Mouse (Mus musculus) cerebellum, adult (tissue): ENCODE data around the gene Atp8b5.

ENCODE experiments used
- ATAC-seq: cut with Nextera tagmentation; 2 replicates; pipeline ENCODE4 v1.9.2; 2017; ENCODE audit warnings: mild to moderate bottlenecking, moderate library complexity, mixed read lengths; ENCODE audit not compliant: insufficient number of reproducible peaks, low FRiP score, low TSS enrichment

Atp8b5 gene

DNA sequence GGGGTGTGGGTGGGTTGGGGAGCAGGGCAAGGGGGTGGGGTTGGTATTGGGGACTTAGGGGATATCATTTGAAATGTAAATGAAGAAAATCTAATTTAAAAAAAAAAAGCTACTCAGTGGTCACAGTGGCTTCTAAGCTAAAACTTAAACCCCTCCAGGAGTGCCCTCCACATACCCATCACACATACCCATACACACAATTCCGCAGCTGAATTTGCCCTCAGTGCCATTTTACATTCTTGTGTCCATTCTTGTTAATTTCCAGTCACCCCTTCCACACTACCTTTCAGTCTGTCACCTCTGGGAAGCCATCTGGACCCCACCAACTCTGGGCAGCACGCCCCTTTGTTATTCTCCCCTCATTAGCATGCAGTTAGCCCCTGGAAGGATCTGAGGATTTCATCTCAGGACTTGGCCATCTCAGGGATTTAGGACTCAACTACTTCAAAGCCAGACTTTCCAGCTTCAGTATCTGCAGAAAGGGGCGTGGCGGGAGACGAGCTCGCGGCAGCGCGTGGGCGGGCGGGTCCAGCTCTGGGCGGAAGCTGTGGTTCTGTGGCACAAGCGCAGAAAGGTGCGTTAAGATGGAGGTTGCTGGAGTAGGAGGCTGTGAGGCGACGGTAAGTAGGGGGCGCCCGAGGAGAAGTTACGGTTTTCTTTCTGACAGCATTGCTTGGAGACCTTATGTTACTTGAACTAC is at the start of gene Atp8b5:
Gene Atp8b5, plus strand, starts transcription at position 537 of the 700 bp plus-strand sequence.
- ATAC-seq, result peak; percentile 87

GRCm38 (mm10) chr4:43217997-43218396 is 49.0 kb upstream of the Atp8b5 start:
- ATAC-seq, result no peak

- no peak for ATAC-seq
Observed at GRCm38 (mm10) chr4:43231821-43232220, 35.1 kb upstream of the Atp8b5 start.

- ATAC-seq, result no peak
Observed at GRCm38 (mm10) chr4:43232985-43233384, 34.0 kb upstream of the Atp8b5 start.

- ATAC-seq, result no peak
Observed at GRCm38 (mm10) chr4:43233489-43233888, 33.5 kb upstream of the Atp8b5 start.

DNA sequence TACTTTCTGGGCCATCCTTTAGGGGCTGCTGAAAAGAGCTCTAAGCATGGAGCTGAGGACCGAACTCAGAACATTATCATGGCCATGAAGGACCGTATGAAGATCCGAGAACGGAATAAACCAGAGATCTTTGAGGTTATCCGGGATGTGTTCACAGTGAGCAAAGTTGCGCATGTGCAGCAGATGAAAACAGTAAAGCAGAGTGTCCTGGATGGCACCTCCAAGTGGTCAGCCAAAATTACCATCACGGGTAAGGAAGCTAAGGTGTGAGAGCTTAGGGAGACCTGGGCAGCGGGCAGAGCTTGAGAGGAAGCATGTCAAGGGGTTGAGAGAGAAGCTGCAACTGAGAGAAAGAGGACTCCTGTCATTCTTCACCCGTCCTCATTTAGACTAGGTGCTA is 30.1 kb upstream of the Atp8b5 start:
- ATAC-seq, result no peak

GRCm38 (mm10) chr4:43240716-43241115 is 26.2 kb upstream of the Atp8b5 start:
- no peak for ATAC-seq

- ATAC-seq, result no peak
Observed at GRCm38 (mm10) chr4:43244022-43244421, 22.9 kb upstream of the Atp8b5 start.

DNA sequence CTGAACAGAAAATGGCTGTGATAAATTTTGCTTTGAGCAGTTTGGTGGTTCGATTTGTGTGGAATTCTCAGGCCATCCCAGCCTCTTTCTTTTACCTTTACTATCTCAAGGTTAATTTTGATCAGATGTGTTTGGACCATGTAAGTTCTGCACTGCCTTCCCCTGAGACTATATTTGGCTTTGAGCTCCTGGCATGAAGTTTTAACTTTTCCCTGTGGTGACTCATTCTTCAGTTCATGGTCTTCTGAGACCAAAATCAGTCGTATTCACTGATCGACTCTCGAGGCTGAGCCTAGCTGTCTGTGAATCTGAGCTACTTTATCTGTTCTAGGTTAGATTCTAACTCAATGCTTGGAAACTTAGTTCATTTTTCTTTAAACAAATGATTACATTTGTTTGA is 21.2 kb upstream of the Atp8b5 start:
- no peak for ATAC-seq

DNA sequence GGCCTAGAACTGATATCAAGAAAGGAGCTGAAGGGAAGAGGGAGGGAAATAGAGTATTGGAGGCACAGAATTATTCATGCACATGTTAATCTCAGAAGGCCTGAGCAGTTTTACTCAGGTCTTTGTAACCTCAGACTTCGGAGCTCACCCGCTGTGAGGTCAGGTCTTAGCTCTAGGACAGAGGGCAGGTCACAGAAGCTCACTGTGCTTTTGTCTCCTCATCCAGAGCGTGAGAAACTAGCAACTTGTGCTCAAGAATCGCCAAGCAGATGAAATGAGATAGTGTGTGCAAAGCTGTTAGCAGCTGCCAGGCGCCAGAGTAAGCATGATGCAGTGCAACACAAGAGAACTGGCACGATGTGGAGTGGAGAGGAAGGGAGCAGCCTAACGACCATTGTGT is 18.9 kb upstream of the Atp8b5 start:
- no peak for ATAC-seq

- no peak for ATAC-seq
Observed at GRCm38 (mm10) chr4:43248909-43249308, 18.1 kb upstream of the Atp8b5 start.

GRCm38 (mm10) chr4:43251269-43251668 is 15.7 kb upstream of the Atp8b5 start:
- no peak for ATAC-seq

DNA sequence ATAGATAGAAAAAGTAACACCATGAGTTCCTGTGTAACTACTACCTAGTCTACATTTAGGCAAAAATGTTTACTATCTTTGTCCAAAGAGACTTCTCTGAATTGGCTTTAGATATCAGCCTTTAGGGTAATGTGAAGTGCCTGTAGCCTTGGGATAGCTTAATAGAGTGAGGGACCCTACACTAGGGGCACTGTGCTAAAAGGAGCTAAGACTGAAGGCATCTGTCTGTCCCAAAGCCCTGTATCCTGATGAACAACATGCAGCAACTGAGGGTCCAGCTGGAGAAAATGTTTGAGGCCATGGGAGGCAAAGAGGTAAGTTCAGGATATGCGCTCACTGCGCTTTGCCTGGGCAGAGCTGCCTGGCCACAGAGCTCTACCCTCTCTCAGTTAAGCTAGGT is 9.9 kb upstream of the Atp8b5 start:
- no peak for ATAC-seq

GRCm38 (mm10) chr4:43258556-43258955 is 8.4 kb upstream of the Atp8b5 start:
- no peak for ATAC-seq

GRCm38 (mm10) chr4:43259435-43259834 is 7.5 kb upstream of the Atp8b5 start:
- no peak for ATAC-seq

GRCm38 (mm10) chr4:43260096-43260495 is 6.9 kb upstream of the Atp8b5 start:
- ATAC-seq, result no peak

- no peak for ATAC-seq
Observed at GRCm38 (mm10) chr4:43262821-43263220, 4.1 kb upstream of the Atp8b5 start.

DNA sequence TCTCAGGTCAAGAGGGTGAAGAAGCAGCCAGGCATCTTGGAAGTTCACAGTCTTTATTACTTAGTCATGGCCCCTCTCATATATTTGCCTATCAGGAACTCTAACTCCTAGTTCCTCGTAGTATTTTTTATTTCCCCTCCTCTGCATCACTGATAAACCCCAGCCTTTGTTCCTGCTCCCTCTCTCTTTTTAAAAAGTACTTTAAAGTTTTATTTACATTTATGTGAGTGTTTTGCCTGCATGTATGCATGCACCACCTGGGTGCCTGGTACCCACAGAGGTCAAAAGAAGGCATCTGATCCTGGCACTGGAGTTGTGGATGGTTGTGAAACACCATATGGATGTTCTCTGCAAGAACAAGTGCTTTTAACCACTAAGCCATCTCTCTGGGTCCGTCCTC is 813 bp upstream of the Atp8b5 start:
- ATAC-seq, result no peak

DNA sequence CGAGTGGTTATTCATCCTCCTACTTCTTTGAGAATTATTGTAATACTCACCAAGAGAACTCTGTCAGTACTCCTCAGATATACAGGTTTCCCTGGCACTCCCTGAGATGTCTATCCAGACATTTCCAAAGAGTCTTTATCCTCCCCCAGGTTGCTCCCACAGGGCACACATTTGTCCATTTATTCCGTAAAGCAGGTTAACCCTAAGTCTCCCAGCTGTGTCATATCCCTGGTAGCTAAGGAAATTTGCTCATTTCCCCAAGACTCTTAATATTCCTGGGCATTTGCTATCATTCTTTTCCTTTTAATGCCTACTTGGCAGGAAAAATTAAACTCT is 332 bp downstream of the Atp8b5 start:
- ATAC-seq, result 0 out of 2 replicates have a peak, but pooled peaks have one; percentile 45

- ATAC-seq, result no peak
Observed at GRCm38 (mm10) chr4:43285476-43285875, 18.5 kb downstream of the Atp8b5 start.

- ATAC-seq, result no peak
Observed at GRCm38 (mm10) chr4:43287305-43287704, 20.3 kb downstream of the Atp8b5 start.

GRCm38 (mm10) chr4:43294001-43294400 is 27.0 kb downstream of the Atp8b5 start:
- ATAC-seq, result no peak
